Mouse (Mus musculus) liver, embryonic 14.5 days (tissue): ENCODE measurements around the gene Faim2. TPM values are rescaled to one million over a fixed set of nuclear protein-coding genes. Genes with fewer than 3 reads are reported as not detected.

Experiments used
- ATAC-seq: fragments of 200-750 bp; cut with Nextera tagmentation; 2 replicates; pipeline ENCODE4 v1.8.0; 2017; ENCODE audit warnings: moderate number of reproducible peaks, mild to moderate bottlenecking, moderate library complexity; ENCODE audit not compliant: insufficient read depth
- DNase-seq, 3 experiments: peaks; one replicate each; pipeline ENCODE4 v3.0.0-alpha.2; 2012 to 2013; ENCODE audit warnings: low read depth in 3 of 3, low spot score in 3 of 3
- H3K27ac ChIP-seq: fragments of 300-500 bp; sonication (generic); 2 replicates; pipeline ENCODE4 v1.5.1; 2014; ENCODE audit warnings: moderate library complexity, mild to moderate bottlenecking, control low read depth, inconsistent platforms
- H3K27me3 ChIP-seq: fragments of 300-500 bp; sonication (generic); 2 replicates; pipeline ENCODE4 v1.6.1; 2014; ENCODE audit warnings: mild to moderate bottlenecking, low read length, moderate library complexity; ENCODE audit not compliant: control insufficient read depth, insufficient read depth
- H3K36me3 ChIP-seq: fragments of 300-500 bp; sonication (generic); replicated peaks from 2 replicates; pipeline ENCODE4 v1.6.1; 2014; ENCODE audit warnings: low read depth; ENCODE audit not compliant: control insufficient read depth, insufficient read depth
- H3K4me1 ChIP-seq, 2 experiments: fragments of 200-500 bp in 1 of 2; fragments of 300-500 bp in 1 of 2; sonication (generic) in 1 of 2; replicated peaks; 2 replicates each; pipeline ENCODE4 v1.6.1; 2012 to 2014; ENCODE audit warnings: antibody characterized with exemption in 1 of 2, inconsistent platforms in 1 of 2, low read length in 1 of 2; ENCODE audit not compliant: control insufficient read depth in 2 of 2, insufficient read depth in 2 of 2
- H3K4me2 ChIP-seq: fragments of 300-500 bp; sonication (generic); 2 replicates; pipeline ENCODE4 v1.6.1; 2014; ENCODE audit warnings: low read depth, mild to moderate bottlenecking, control low read depth, moderate library complexity
- H3K4me3 ChIP-seq, 2 experiments: fragments of 200-500 bp in 1 of 2; fragments of 300-500 bp in 1 of 2; sonication (generic) in 1 of 2; 2 replicates each; pipeline ENCODE4 v1.5.1; 2012 to 2014; ENCODE audit warnings: low read depth in 2 of 2, low read length in 2 of 2, mild to moderate bottlenecking in 2 of 2, control low read depth in 1 of 2, inconsistent platforms in 1 of 2, moderate library complexity in 1 of 2; ENCODE audit not compliant: insufficient read depth in 1 of 2
- H3K9ac ChIP-seq: fragments of 300-500 bp; sonication (generic); replicated peaks from 2 replicates; pipeline ENCODE4 v1.6.1; 2014; ENCODE audit warnings: mild to moderate bottlenecking, control low read depth, moderate library complexity
- H3K9me3 ChIP-seq: fragments of 300-500 bp; sonication (generic); 2 replicates; pipeline ENCODE4 v1.6.1; 2016; ENCODE audit warnings: low read length, mixed read lengths; ENCODE audit not compliant: control insufficient read depth
- CTCF ChIP-seq: IDR thresholded peaks from 2 replicates; pipeline ENCODE4 v1.5.1; 2016; ENCODE audit warnings: antibody characterized with exemption, low read depth, control low read depth
- EP300 ChIP-seq: IDR thresholded peaks from 2 replicates; pipeline ENCODE4 v1.6.1; 2016; ENCODE audit warnings: antibody characterized with exemption, low read depth
- WGBS: fragments of 180-500 bp; shearing (Covaris S2); extraction: QIAGEN DNeasy Blood & Tissue Kit; methylation state at CpG from one replicate; pipeline ENCODE4 v1.1.7; 2014; ENCODE audit not compliant: insufficient replicate concordance; 5-methylcytosine and 5-hydroxymethylcytosine counted together
- polyA plus RNA-seq, 2 experiments: library from polyadenylated mRNA; depleted of rRNA in 1 of 2; stranded (reverse) in 1 of 2; unstranded in 1 of 2; fragments of >200 nt; fragmentation: Nextera tagmentation in 1 of 2; extraction: Ambion mirVana in 1 of 2; gene quantifications; 2 replicates each; pipeline versions ENCODE4 v1.2.1 to v1.2.3; 2012 to 2014

Gene Faim2
- polyA plus RNA-seq, 2 experiments: not detected

GRCm38 (mm10) chr15:99520306-99520705 is 7.7 kb downstream of the Faim2 start:
- 35% methylated on average over 7 of the region's 7 CpGs for WGBS
- TF ChIP-seq CTCF (no peak), EP300 (no peak)
- H3K4me3 ChIP-seq: no peak overlapping the region
- no peaks in the 10 kb centered on the region for H3K27me3 ChIP-seq
- no peaks in the 10 kb centered on the region; a peak in 1 of 4 replicates for H3K4me1 ChIP-seq
- H3K36me3 ChIP-seq: no peaks in the 10 kb centered on the region
- no peak overlapping the region for H3K9ac ChIP-seq
- H3K4me2 ChIP-seq: no peak overlapping the region
- no peaks in the 10 kb centered on the region for H3K9me3 ChIP-seq
- ATAC-seq (no peak), DNase-seq (no peak)
- H3K27ac ChIP-seq: no peak overlapping the region

DNA sequence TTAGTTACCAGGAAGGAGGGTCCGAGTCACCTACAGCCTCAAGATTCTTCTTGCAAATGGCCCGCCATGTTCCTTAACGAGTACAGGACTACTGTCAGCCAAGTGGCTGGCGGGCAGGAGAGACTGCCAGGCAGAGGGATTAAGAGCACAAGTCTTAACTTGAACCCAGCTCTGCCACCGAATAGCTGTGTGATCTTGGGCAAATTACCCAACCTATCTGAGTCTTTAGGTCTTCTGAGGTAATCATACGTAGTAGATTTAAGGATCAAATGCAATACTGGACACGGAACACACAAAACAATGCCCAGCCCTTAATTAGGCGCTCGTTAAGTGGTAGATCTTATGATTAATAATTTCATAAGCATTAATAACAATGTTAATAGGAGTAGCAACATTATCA is 8.3 kb downstream of the Faim2 start:
- 71% methylated on average over 9 of the region's 9 CpGs for WGBS
- H3K36me3 ChIP-seq: no peaks in the 10 kb centered on the region
- ATAC-seq (no peak), DNase-seq (no peak)
- TF ChIP-seq EP300 (no peak), CTCF (no peak)
- no peaks in the 10 kb centered on the region; a peak in 1 of 4 replicates for H3K4me1 ChIP-seq
- no peak overlapping the region for H3K27ac ChIP-seq
- no peaks in the 10 kb centered on the region for H3K27me3 ChIP-seq
- H3K4me2 ChIP-seq: no peak overlapping the region
- no peak overlapping the region for H3K4me3 ChIP-seq
- H3K9me3 ChIP-seq: no peaks in the 10 kb centered on the region
- no peak overlapping the region for H3K9ac ChIP-seq

DNA sequence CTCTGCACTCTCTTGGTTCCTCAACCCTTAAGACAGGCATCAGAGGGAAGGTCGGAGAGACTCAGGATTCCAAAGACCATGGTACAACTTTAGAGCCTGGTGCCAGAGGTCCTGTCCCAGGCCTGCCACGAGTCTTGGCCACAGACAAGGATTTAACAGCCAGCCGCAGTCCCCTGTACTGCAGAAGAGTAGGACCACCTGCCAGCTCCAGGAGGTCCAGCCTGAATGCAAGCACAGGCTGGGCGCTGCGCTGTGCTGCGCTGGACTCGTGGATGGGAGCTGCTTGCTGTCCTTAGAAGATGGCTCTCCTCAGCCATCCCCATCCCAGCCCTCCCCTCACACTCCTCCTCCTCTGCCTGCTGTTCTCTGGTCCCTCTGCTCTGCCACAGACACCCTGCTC is 10.2 kb downstream of the Faim2 start:
- ATAC-seq (no peak), DNase-seq (no peak)
- WGBS: 56% methylated on average over 7 of the region's 7 CpGs
- TF ChIP-seq CTCF: no peak
- TF ChIP-seq EP300: no peak
- no peak overlapping the region for H3K4me2 ChIP-seq
- H3K4me3 ChIP-seq: no peak overlapping the region
- H3K9me3 ChIP-seq: no peaks in the 10 kb centered on the region
- no peaks in the 10 kb centered on the region; a peak in 1 of 4 replicates for H3K4me1 ChIP-seq
- no peak overlapping the region for H3K27ac ChIP-seq
- no peaks in the 10 kb centered on the region for H3K36me3 ChIP-seq
- H3K9ac ChIP-seq: no peak overlapping the region
- no peaks in the 10 kb centered on the region for H3K27me3 ChIP-seq

GRCm38 (mm10) chr15:99516715-99517114 is 11.2 kb downstream of the Faim2 start:
- H3K4me3 ChIP-seq: no peak overlapping the region
- TF ChIP-seq CTCF: no peak
- no peak for TF ChIP-seq EP300
- WGBS: 44% methylated on average over 8 of the region's 8 CpGs
- no peak overlapping the region for H3K9ac ChIP-seq
- no peaks in the 10 kb centered on the region; a peak in 1 of 4 replicates for H3K4me1 ChIP-seq
- no peak for DNase-seq
- no peaks in the 10 kb centered on the region for H3K36me3 ChIP-seq
- no peak overlapping the region for H3K27ac ChIP-seq
- H3K27me3 ChIP-seq: no peaks in the 10 kb centered on the region
- no peaks in the 10 kb centered on the region for H3K9me3 ChIP-seq
- no peak for ATAC-seq
- no peak overlapping the region for H3K4me2 ChIP-seq

DNA sequence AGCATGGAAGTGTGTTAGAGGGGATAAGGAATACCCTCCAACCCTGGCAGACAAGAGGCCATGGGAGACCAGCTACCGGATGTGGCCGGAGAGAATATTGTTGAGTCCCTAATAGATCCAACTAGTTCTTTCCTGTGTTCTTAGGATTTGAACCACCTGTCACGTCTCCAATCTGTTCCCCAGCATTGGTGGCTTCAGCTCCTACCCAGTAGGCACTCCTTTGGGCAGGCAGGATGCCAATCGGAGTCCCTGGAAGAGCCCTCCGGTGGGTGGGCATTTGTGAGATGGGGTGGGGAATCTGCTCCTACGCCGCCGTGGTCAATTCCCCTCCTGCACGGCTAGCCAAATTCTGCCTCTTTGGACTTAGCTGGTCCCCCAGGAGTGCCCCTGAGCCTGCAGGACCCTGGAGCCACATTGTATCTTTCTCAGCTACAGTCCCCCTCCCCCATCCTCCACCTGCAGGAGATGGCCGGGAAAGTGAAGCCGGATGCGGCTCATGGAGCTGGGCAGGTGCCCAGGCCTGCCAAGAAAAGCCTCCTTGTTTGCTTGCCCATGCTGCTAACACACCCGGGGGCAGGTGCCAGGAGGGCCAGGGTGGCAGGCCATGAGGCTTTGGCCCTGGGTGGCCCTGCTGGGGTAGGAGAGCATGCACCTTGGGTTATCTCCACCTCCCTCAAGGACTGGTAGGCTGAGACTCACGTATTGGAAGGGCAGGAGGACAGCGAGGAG is 16.0 kb downstream of the Faim2 start:
- ATAC-seq (no peak), DNase-seq (no peak)
- Histone ChIP-seq H3K4me1 (no peaks in the 10 kb centered on the region; a peak in 1 of 4 replicates), H3K36me3 (no peaks in the 10 kb centered on the region), H3K9me3 (no peaks in the 10 kb centered on the region), H3K4me2 (no peak overlapping the region), H3K27ac (no peak overlapping the region), H3K9ac (no peak overlapping the region), H3K4me3 (no peak overlapping the region), H3K27me3 (no peaks in the 10 kb centered on the region)
- 72% methylated on average over 15 of the region's 15 CpGs for WGBS
- TF ChIP-seq EP300: no peak
